Mouse (Mus musculus) spleen, embryonic (tissue): ENCODE results near the gene Rasa1.

ENCODE experiments used
- CTCF ChIA-PET: fragments of 350-600 bp; sonication (Branson Sonifier 250); formaldehyde crosslinking; loops from one replicate; lab custom pipeline; 2022; lab: Charles Lee

Gene Rasa1

GRCm38 (mm10) chr13:85288843-85289713 is at the start of gene Rasa1:
Gene Rasa1, minus strand, starts transcription at chr13:85289130.
- CTCF ChIA-PET, result no interaction called here

GRCm38 (mm10) chr13:85311547-85311946 is 22.6 kb upstream of the Rasa1 start:
- CTCF ChIA-PET, result no interaction called here

GRCm38 (mm10) chr13:85310968-85311367 is 22.0 kb upstream of the Rasa1 start:
- CTCF ChIA-PET, result no interaction called here

GRCm38 (mm10) chr13:85310483-85310882 is 21.6 kb upstream of the Rasa1 start:
- CTCF ChIA-PET, result no interaction called here

GRCm38 (mm10) chr13:85306039-85306438 is 17.1 kb upstream of the Rasa1 start:
- CTCF ChIA-PET, result no interaction called here

GRCm38 (mm10) chr13:85290651-85291050 is 1.7 kb upstream of the Rasa1 start:
- CTCF ChIA-PET, result no interaction called here

- CTCF ChIA-PET, result no interaction called here
Observed at GRCm38 (mm10) chr13:85288574-85288842, 422 bp downstream of the Rasa1 start.

GRCm38 (mm10) chr13:85287876-85288573 is 905 bp downstream of the Rasa1 start:
- CTCF ChIA-PET, result no interaction called here

GRCm38 (mm10) chr13:85282626-85283025 is 6.3 kb downstream of the Rasa1 start:
- CTCF ChIA-PET, result no interaction called here

- CTCF ChIA-PET, result no interaction called here
Observed at GRCm38 (mm10) chr13:85278951-85279350, 10.0 kb downstream of the Rasa1 start.

GRCm38 (mm10) chr13:85274572-85274971 is 14.4 kb downstream of the Rasa1 start:
- CTCF ChIA-PET, result no interaction called here

- CTCF ChIA-PET, result no interaction called here
Observed at GRCm38 (mm10) chr13:85273788-85274187, 15.1 kb downstream of the Rasa1 start.

GRCm38 (mm10) chr13:85238760-85239159 is 50.2 kb downstream of the Rasa1 start:
- CTCF ChIA-PET, result no interaction called here

- CTCF ChIA-PET, result no interaction called here
Observed at GRCm38 (mm10) chr13:85218656-85219055, 70.3 kb downstream of the Rasa1 start.

- CTCF ChIA-PET, result no interaction called here
Observed at GRCm38 (mm10) chr13:85210353-85210752, 78.6 kb downstream of the Rasa1 start.

- CTCF ChIA-PET, result interaction anchor here (0.7 kb wide), 1 partner anchor 622 kb away, joined by 5 read pairs; no protein-coding TSS in a partner anchor
Observed at GRCm38 (mm10) chr13:85208656-85209055, 80.3 kb downstream of the Rasa1 start.

GRCm38 (mm10) chr13:85207493-85207892 is 81.4 kb downstream of the Rasa1 start:
- CTCF ChIA-PET, result no interaction called here

- CTCF ChIA-PET, result no interaction called here
Observed at GRCm38 (mm10) chr13:85191253-85191652, 97.7 kb downstream of the Rasa1 start.

- CTCF ChIA-PET, result no interaction called here
Observed at GRCm38 (mm10) chr13:85189644-85190121, 99.2 kb downstream of the Rasa1 start.

GRCm38 (mm10) chr13:85188903-85189643 is 99.9 kb downstream of the Rasa1 start, which contains the start of gene Ccnh:
Gene Ccnh, plus strand, starts transcription at chr13:85189408.
- CTCF ChIA-PET, result no interaction called here
